Mouse (Mus musculus) kidney, embryonic 14.5 days (tissue): Measurements from ENCODE around the gene Adgrl3. TPM values are rescaled to one million over a fixed set of nuclear protein-coding genes. Genes with fewer than 3 reads are reported as not detected.

Experiments used
- ATAC-seq: fragments of 200-750 bp; cut with Nextera tagmentation; 2 replicates; pipeline ENCODE4 v1.8.0; 2017; ENCODE audit warnings: moderate number of reproducible peaks, mild to moderate bottlenecking, moderate TSS enrichment, moderate library complexity; ENCODE audit not compliant: low FRiP score, low TSS enrichment
- H3K27ac ChIP-seq: fragments of 300-500 bp; sonication (generic); 2 replicates; pipeline ENCODE4 v1.5.1; 2014; ENCODE audit warnings: low read depth, mild to moderate bottlenecking, low read length, moderate library complexity, mixed read lengths
- H3K27me3 ChIP-seq: fragments of 300-500 bp; sonication (generic); 2 replicates; pipeline ENCODE4 v1.6.1; 2014; ENCODE audit warnings: mild to moderate bottlenecking, low read length; ENCODE audit not compliant: control insufficient read depth, insufficient read depth
- H3K36me3 ChIP-seq: fragments of 300-500 bp; sonication (generic); 2 replicates; pipeline ENCODE4 v1.6.1; 2014; ENCODE audit warnings: low read length, mixed read lengths; ENCODE audit not compliant: control insufficient read depth, insufficient read depth
- H3K4me1 ChIP-seq: fragments of 300-500 bp; sonication (generic); 2 replicates; pipeline ENCODE4 v1.6.1; 2014; ENCODE audit warnings: low read length, mixed read lengths; ENCODE audit not compliant: control insufficient read depth, insufficient read depth
- H3K4me2 ChIP-seq: fragments of 300-500 bp; sonication (generic); replicated peaks from 2 replicates; pipeline ENCODE4 v1.6.1; 2014; ENCODE audit warnings: low read depth, mild to moderate bottlenecking, low read length
- H3K4me3 ChIP-seq: fragments of 300-500 bp; sonication (generic); 2 replicates; pipeline ENCODE4 v1.5.1; 2014; ENCODE audit warnings: mild to moderate bottlenecking, low read length
- H3K9ac ChIP-seq: fragments of 300-500 bp; sonication (generic); 2 replicates; pipeline ENCODE4 v1.6.1; 2014; ENCODE audit warnings: low read depth, mild to moderate bottlenecking, low read length, moderate library complexity
- H3K9me3 ChIP-seq: fragments of 300-500 bp; sonication (generic); 2 replicates; pipeline ENCODE4 v1.6.1; 2016; ENCODE audit warnings: low read length; ENCODE audit not compliant: control insufficient read depth
- WGBS: fragments of 180-500 bp; shearing (Covaris S2); extraction: QIAGEN DNeasy Blood & Tissue Kit; methylation state at CpG from one replicate; pipeline ENCODE4 v1.1.7; 2014; 5-methylcytosine and 5-hydroxymethylcytosine counted together
- polyA plus RNA-seq: library from polyadenylated mRNA; unstranded; fragments of >200 nt; fragmentation: Nextera tagmentation; extraction: Ambion mirVana; gene quantifications from 2 replicates; pipeline ENCODE4 v1.2.1, GENCODE M21; 2014

Adgrl3 gene
- polyA plus RNA-seq, 1 experiment from 2014 or later: 28.2 TPM

GRCm38 (mm10) chr5:81321276-81321934, 301.5 kb downstream of the Adgrl3 start:
- no peaks in the 10 kb centered on the region for H3K27me3 ChIP-seq
- H3K9me3 ChIP-seq: no peaks in the 10 kb centered on the region
- no peak overlapping the region for H3K27ac ChIP-seq
- H3K4me3 ChIP-seq: no peak overlapping the region
- H3K36me3 ChIP-seq: no peaks in the 10 kb centered on the region
- H3K4me2 ChIP-seq: no peak overlapping the region
- ATAC-seq: no peak
- no peaks in the 10 kb centered on the region for H3K4me1 ChIP-seq
- 87% methylated on average over 2 of the region's 2 CpGs for WGBS
- H3K9ac ChIP-seq: no peak overlapping the region

GRCm38 (mm10) chr5:81322064-81322463, 302.1 kb downstream of the Adgrl3 start:
- Histone ChIP-seq H3K4me3 (no peak overlapping the region), H3K27me3 (no peaks in the 10 kb centered on the region), H3K9me3 (no peaks in the 10 kb centered on the region), H3K27ac (no peak overlapping the region), H3K36me3 (no peaks in the 10 kb centered on the region), H3K9ac (no peak overlapping the region), H3K4me1 (no peaks in the 10 kb centered on the region), H3K4me2 (no peak overlapping the region)
- WGBS: 90% methylated on average over 4 of the region's 4 CpGs
- no peak for ATAC-seq

- no peaks in the 10 kb centered on the region for H3K4me1 ChIP-seq
- WGBS: 79% methylated on average over 4 of the region's 4 CpGs
- H3K9ac ChIP-seq: no peak overlapping the region
- no peak overlapping the region for H3K27ac ChIP-seq
- H3K9me3 ChIP-seq: no peaks in the 10 kb centered on the region
- no peak for ATAC-seq
- H3K4me2 ChIP-seq: no peak overlapping the region
- H3K27me3 ChIP-seq: no peaks in the 10 kb centered on the region
- H3K4me3 ChIP-seq: no peak overlapping the region
- no peaks in the 10 kb centered on the region for H3K36me3 ChIP-seq
Measured at GRCm38 (mm10) chr5:81326916-81327315, 307.0 kb downstream of the Adgrl3 start.

GRCm38 (mm10) chr5:81327392-81327791, 307.5 kb downstream of the Adgrl3 start:
- no peaks in the 10 kb centered on the region for H3K9me3 ChIP-seq
- H3K27me3 ChIP-seq: no peaks in the 10 kb centered on the region
- H3K27ac ChIP-seq: no peak overlapping the region
- no peaks in the 10 kb centered on the region for H3K36me3 ChIP-seq
- ATAC-seq: no peak
- H3K4me2 ChIP-seq: no peak overlapping the region
- H3K4me1 ChIP-seq: no peaks in the 10 kb centered on the region
- 86% methylated on average over 1 of the region's 1 CpGs for WGBS
- no peak overlapping the region for H3K9ac ChIP-seq
- H3K4me3 ChIP-seq: no peak overlapping the region

- Histone ChIP-seq H3K9me3 (no peaks in the 10 kb centered on the region), H3K36me3 (no peaks in the 10 kb centered on the region), H3K27ac (no peak overlapping the region), H3K4me2 (0 out of 2 replicates have a peak overlapping the region, but pooled peaks have one; percentile 8), H3K4me3 (no peak overlapping the region), H3K4me1 (no peaks in the 10 kb centered on the region), H3K27me3 (no peaks in the 10 kb centered on the region), H3K9ac (no peak overlapping the region)
- ATAC-seq: peak; percentile 62; the same call in 1 of the 2 replicates
- 27% methylated on average over 18 of the region's 18 CpGs for WGBS
Measured at GRCm38 (mm10) chr5:81329571-81329971, 309.6 kb downstream of the Adgrl3 start.

- 0 out of 2 replicates have a peak, but pooled peaks have one; percentile 32 for ATAC-seq
- H3K36me3 ChIP-seq: no peaks in the 10 kb centered on the region
- H3K9ac ChIP-seq: no peak overlapping the region
- no peak overlapping the region for H3K4me2 ChIP-seq
- peaks cover 4% of the 10 kb centered on the region; the same call in 1 of the 2 replicates for H3K4me1 ChIP-seq
- H3K9me3 ChIP-seq: no peaks in the 10 kb centered on the region
- H3K27me3 ChIP-seq: no peaks in the 10 kb centered on the region
- 48% methylated on average over 1 of the region's 1 CpGs for WGBS
- H3K4me3 ChIP-seq: no peak overlapping the region
- peak overlapping the region; percentile 38; the same call in 1 of the 2 replicates for H3K27ac ChIP-seq
Measured at GRCm38 (mm10) chr5:81344330-81344729, 324.4 kb downstream of the Adgrl3 start.

- Histone ChIP-seq H3K9me3 (no peaks in the 10 kb centered on the region), H3K9ac (no peak overlapping the region), H3K27ac (no peak overlapping the region), H3K4me2 (no peak overlapping the region), H3K36me3 (no peaks in the 10 kb centered on the region), H3K4me1 (peaks cover 4% of the 10 kb centered on the region; the same call in 1 of the 2 replicates), H3K27me3 (no peaks in the 10 kb centered on the region), H3K4me3 (no peak overlapping the region)
- WGBS: 28% methylated on average over 3 of the region's 3 CpGs
- ATAC-seq: peak; percentile 24; the same call in 1 of the 2 replicates
Measured at GRCm38 (mm10) chr5:81345096-81345435, 325.1 kb downstream of the Adgrl3 start.

- Histone ChIP-seq H3K4me1 (peaks cover 4% of the 10 kb centered on the region; the same call in 1 of the 2 replicates), H3K9me3 (no peaks in the 10 kb centered on the region), H3K27me3 (no peaks in the 10 kb centered on the region), H3K4me2 (no peak overlapping the region), H3K9ac (no peak overlapping the region), H3K4me3 (no peak overlapping the region), H3K27ac (no peak overlapping the region), H3K36me3 (no peaks in the 10 kb centered on the region)
- 47% methylated on average over 9 of the region's 9 CpGs for WGBS
- ATAC-seq: peak; percentile 64
Measured at GRCm38 (mm10) chr5:81345436-81346131, 325.6 kb downstream of the Adgrl3 start.

GRCm38 (mm10) chr5:81347571-81347970, 327.6 kb downstream of the Adgrl3 start:
- Histone ChIP-seq H3K9ac (no peak overlapping the region), H3K36me3 (no peaks in the 10 kb centered on the region), H3K4me3 (no peak overlapping the region), H3K9me3 (no peaks in the 10 kb centered on the region), H3K4me1 (peaks cover 4% of the 10 kb centered on the region; the same call in 1 of the 2 replicates), H3K27ac (no peak overlapping the region), H3K27me3 (no peaks in the 10 kb centered on the region), H3K4me2 (no peak overlapping the region)
- no peak for ATAC-seq
- WGBS: 64% methylated on average over 4 of the region's 4 CpGs
